Mouse (Mus musculus) testis, adult 2 months (tissue): ENCODE results near the gene Ctdnep1.

Experiments used
- CTCF ChIP-seq: fragments of 200-500 bp; IDR thresholded peaks from 2 replicates; pipeline ENCODE4 v1.5.1; 2012; ENCODE audit warnings: low read depth, mild to moderate bottlenecking, inconsistent platforms, low read length, moderate library complexity; ENCODE audit not compliant: control insufficient read depth, insufficient read depth, insufficient replicate concordance
- POLR2A ChIP-seq: fragments of 200-500 bp; IDR thresholded peaks from 2 replicates; pipeline ENCODE4 v1.6.1; 2012; ENCODE audit warnings: low read depth, mild to moderate bottlenecking, inconsistent platforms, low read length, moderate library complexity; ENCODE audit not compliant: control insufficient read depth

GRCm38 (mm10) chr11:69974907-69975306 lies 6.0 kb upstream of the Ctdnep1 start:
- TF ChIP-seq POLR2A (no peak), CTCF (no peak)
